Mouse (Mus musculus) ES-Bruce4 (cell line): ENCODE data around the gene Gm7544. TPM values are rescaled to one million over a fixed set of nuclear protein-coding genes. Genes with fewer than 3 reads are reported as not detected.
"Not testable (repeated sequence)": the region's sequence is repeated elsewhere in the genome, so short reads cannot be mapped to it uniquely, and the experiment has no call there.

Experiments used
- H3K27ac ChIP-seq: 2 replicates; pipeline ENCODE4 v1.5.1; 2012; ENCODE audit warnings: low read length, inconsistent platforms; ENCODE audit not compliant: insufficient read depth
- H3K27me3 ChIP-seq: 2 replicates; pipeline ENCODE4 v1.6.1; 2012; ENCODE audit warnings: mild to moderate bottlenecking, low read length, inconsistent platforms; ENCODE audit not compliant: control insufficient read depth, poor library complexity, insufficient read depth, severe bottlenecking
- H3K36me3 ChIP-seq: 2 replicates; pipeline ENCODE4 v1.6.1; 2012; ENCODE audit warnings: inconsistent platforms, mild to moderate bottlenecking, low read length, moderate library complexity; ENCODE audit not compliant: control insufficient read depth, poor library complexity, insufficient read depth, severe bottlenecking
- H3K4me1 ChIP-seq: one replicate; pipeline ENCODE4 v1.8.1; 2011; ENCODE audit warnings: low read length; ENCODE audit not compliant: control insufficient read depth, insufficient read depth
- H3K4me3 ChIP-seq: 2 replicates; pipeline ENCODE4 v1.5.1; 2011; ENCODE audit warnings: low read depth, mild to moderate bottlenecking, low read length
- H3K9ac ChIP-seq: 2 replicates; pipeline ENCODE4 v1.6.1; 2012; ENCODE audit warnings: low read depth, mild to moderate bottlenecking, inconsistent platforms; ENCODE audit not compliant: poor library complexity, severe bottlenecking
- H3K9me3 ChIP-seq: replicated peaks from 2 replicates; pipeline ENCODE4 v1.6.1; 2012; ENCODE audit warnings: mild to moderate bottlenecking, low read length, inconsistent platforms; ENCODE audit not compliant: control insufficient read depth, poor library complexity, insufficient read depth, severe bottlenecking
- CTCF ChIP-seq: IDR thresholded peaks from one replicate; pipeline ENCODE4 v1.8.1; 2011; ENCODE audit warnings: low read depth, low read length
- EP300 ChIP-seq: IDR thresholded peaks from 2 replicates; pipeline ENCODE4 v1.6.1; 2011; ENCODE audit warnings: low read depth, low read length; ENCODE audit not compliant: insufficient read depth
- POLR2A ChIP-seq: IDR thresholded peaks from one replicate; pipeline ENCODE4 v1.8.1; 2011; ENCODE audit warnings: low read length; ENCODE audit not compliant: insufficient read depth
- polyA plus RNA-seq: library from polyadenylated mRNA; stranded (reverse); fragments of >200 nt; gene quantifications from 2 replicates; pipeline ENCODE4 v1.2.4, GENCODE M21; 2011; ENCODE audit warnings: low read depth; ENCODE audit not compliant: missing spikeins, insufficient read depth, insufficient read length

Gene Gm7544
- not detected in 2 replicates for polyA plus RNA-seq

- H3K27ac ChIP-seq, H3K27me3 ChIP-seq, H3K9ac ChIP-seq, H3K9me3 ChIP-seq, H3K4me3 ChIP-seq, H3K4me1 ChIP-seq, H3K36me3 ChIP-seq: not testable (repeated sequence)
Observed at GRCm38 (mm10) chr1:82955913-82956312, at the start of gene Gm7544. Gene Gm7544 (minus strand): TSS chr1:82956013.

GRCm38 (mm10) chr1:83000306-83000705 lies 44.5 kb upstream of the Gm7544 start, which contains the start of gene Gm47959:
Gene Gm47959 (plus strand): TSS chr1:83000548.
- H3K9me3 ChIP-seq, H3K36me3 ChIP-seq, H3K4me1 ChIP-seq, H3K27me3 ChIP-seq, H3K9ac ChIP-seq, H3K27ac ChIP-seq: not testable (repeated sequence)
- H3K4me3 ChIP-seq: peak within 1 kb of the TSS; percentile 73

DNA sequence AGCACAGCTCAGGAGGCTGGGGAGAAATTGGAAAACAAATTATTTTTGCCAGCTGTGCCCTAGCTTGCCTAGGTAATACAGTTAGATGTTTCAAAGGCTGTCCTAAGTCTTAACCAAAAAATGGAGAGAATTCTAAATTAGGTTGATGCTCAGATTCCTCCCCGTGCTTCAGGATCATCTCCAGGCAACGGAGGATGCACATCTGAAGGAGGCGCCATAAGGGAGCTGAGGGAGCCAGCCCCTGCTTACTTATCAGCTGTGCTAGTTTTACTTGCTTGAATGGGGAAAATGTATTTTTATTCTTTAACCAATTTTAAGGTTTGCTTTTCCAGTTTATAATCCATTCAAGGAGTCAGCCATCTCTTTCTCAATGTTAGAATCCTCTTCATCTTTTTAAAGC lies 38.1 kb upstream of the Gm7544 start:
- Histone ChIP-seq H3K27me3 (no peaks in the 10 kb centered on the region; the same call in 1 of the 2 replicates), H3K4me3 (no peak overlapping the region), H3K9ac (no peak overlapping the region), H3K9me3 (no peaks in the 10 kb centered on the region), H3K36me3 (no peaks in the 10 kb centered on the region), H3K27ac (no peak overlapping the region), H3K4me1 (no peaks in the 10 kb centered on the region)
- TF ChIP-seq CTCF (no peak), EP300 (no peak), POLR2A (no peak)

DNA sequence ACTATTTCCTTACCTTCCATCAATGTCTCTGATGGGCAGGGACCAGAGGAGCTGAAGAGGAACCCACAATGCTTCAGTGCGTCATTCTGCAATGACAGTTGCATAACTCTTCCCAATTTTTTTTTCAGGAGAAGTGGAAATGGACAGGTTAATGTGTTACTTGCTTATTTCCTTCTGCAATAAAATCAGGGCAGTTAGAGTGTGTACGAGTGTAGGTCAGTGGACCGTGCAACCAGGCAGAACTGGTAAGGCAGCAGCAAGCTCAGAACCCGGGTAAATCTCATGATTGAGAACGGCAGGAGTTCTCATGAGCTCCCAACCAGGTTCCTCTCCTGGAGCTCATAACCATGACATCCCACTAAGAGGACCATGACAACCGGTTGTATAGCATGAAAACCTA lies 36.3 kb upstream of the Gm7544 start:
- H3K4me1 ChIP-seq: no peaks in the 10 kb centered on the region
- H3K4me3 ChIP-seq: no peak overlapping the region
- H3K9me3 ChIP-seq: no peaks in the 10 kb centered on the region
- no peak overlapping the region for H3K27ac ChIP-seq
- no peak overlapping the region for H3K9ac ChIP-seq
- H3K27me3 ChIP-seq: no peaks in the 10 kb centered on the region; the same call in 1 of the 2 replicates
- TF ChIP-seq POLR2A (no peak), CTCF (no peak), EP300 (no peak)
- H3K36me3 ChIP-seq: no peaks in the 10 kb centered on the region

- no peak overlapping the region for H3K9ac ChIP-seq
- no peak for TF ChIP-seq CTCF
- no peak for TF ChIP-seq EP300
- no peak for TF ChIP-seq POLR2A
- H3K4me3 ChIP-seq: no peak overlapping the region
- H3K27ac ChIP-seq: no peak overlapping the region
- no peaks in the 10 kb centered on the region for H3K9me3 ChIP-seq
- H3K36me3 ChIP-seq: no peaks in the 10 kb centered on the region
- H3K4me1 ChIP-seq: no peaks in the 10 kb centered on the region
- H3K27me3 ChIP-seq: no peaks in the 10 kb centered on the region; the same call in 1 of the 2 replicates
Observed at GRCm38 (mm10) chr1:82991596-82991995, 35.8 kb upstream of the Gm7544 start.

GRCm38 (mm10) chr1:82991062-82991461 lies 35.2 kb upstream of the Gm7544 start:
- TF ChIP-seq EP300 (no peak), CTCF (no peak), POLR2A (no peak)
- no peak overlapping the region for H3K27ac ChIP-seq
- no peaks in the 10 kb centered on the region for H3K9me3 ChIP-seq
- H3K27me3 ChIP-seq: no peaks in the 10 kb centered on the region; the same call in 1 of the 2 replicates
- no peaks in the 10 kb centered on the region for H3K36me3 ChIP-seq
- no peak overlapping the region for H3K4me3 ChIP-seq
- no peak overlapping the region for H3K9ac ChIP-seq
- no peaks in the 10 kb centered on the region for H3K4me1 ChIP-seq
